Mouse (Mus musculus) neural tube, embryonic 14.5 days (tissue): ENCODE results near the gene Abcb7. TPM values are rescaled to one million over a fixed set of nuclear protein-coding genes. Genes with fewer than 3 reads are reported as not detected.

Source experiments
- polyA plus RNA-seq: library from polyadenylated mRNA; unstranded; fragments of >200 nt; fragmentation: Nextera tagmentation; extraction: Ambion mirVana; gene quantifications from 2 replicates; pipeline ENCODE4 v1.2.1, GENCODE M21; 2014

Abcb7 gene
- polyA plus RNA-seq, 1 experiment from 2014 or later, result 12.2 TPM

Other genes starting within 250 kb of the Abcb7 start
- 16.3 and 19.4 TPM in 2 replicates for gene Nexmif, start 212.7 kb downstream of the Abcb7 start, polyA plus RNA-seq
- 2.8 and 3.5 TPM in 2 replicates for gene Uprt, start 69.0 kb upstream of the Abcb7 start, polyA plus RNA-seq